Mouse (Mus musculus): ENCODE measurements at regions not wholly inside any gene's neighbourhood (a gene's known extent, or its start where the extent isn't known, plus 50 kb on each side); places are given as distances from the start of the nearest gene placed in this dataset.
"Not testable (repeated sequence)": the region's sequence is repeated elsewhere in the genome, so short reads cannot be mapped to it uniquely, and the experiment has no call there.

- no peaks in the 10 kb centered on the region for H3K4me1 ChIP-seq (ENCODE audit: control insufficient read depth, insufficient read depth, low read length)
- H3K4me3 ChIP-seq (ENCODE audit: insufficient read depth, low read length): no peak overlapping the region
- TF ChIP-seq POLR2A (IDR thresholded peaks at IDR 0.05; ENCODE audit: extremely low read depth, insufficient read depth, low read length): no peak
- TF ChIP-seq CTCF (IDR thresholded peaks at IDR 0.05; ENCODE audit: extremely low read depth, insufficient read depth, low read length): no peak
- H3K27ac ChIP-seq (ENCODE audit: insufficient read depth, low read length): no peak overlapping the region
Measured at GRCm38 (mm10) chr1:13042326-13042725, 1628.4 kb downstream of the A830018L16Rik start.

- TF ChIP-seq POLR2A (IDR thresholded peaks at IDR 0.05; ENCODE audit: extremely low read depth, insufficient read depth, low read length) (no peak), CTCF (IDR thresholded peaks at IDR 0.05; ENCODE audit: extremely low read depth, insufficient read depth, low read length) (peak; percentile 69)
- Histone ChIP-seq H3K4me1 (ENCODE audit: control insufficient read depth, insufficient read depth, low read length) (no peaks in the 10 kb centered on the region), H3K27ac (ENCODE audit: insufficient read depth, low read length) (no peak overlapping the region), H3K4me3 (ENCODE audit: insufficient read depth, low read length) (no peak overlapping the region)
Measured at GRCm38 (mm10) chr1:13050140-13050775, 1636.4 kb downstream of the A830018L16Rik start.

- not testable (repeated sequence) for H3K27ac ChIP-seq (ENCODE audit: insufficient read depth, low read length); H3K4me3 ChIP-seq (ENCODE audit: insufficient read depth, low read length); H3K4me1 ChIP-seq (ENCODE audit: control insufficient read depth, insufficient read depth, low read length)
Measured at GRCm38 (mm10) chr1:13051433-13052066, 1637.6 kb downstream of the A830018L16Rik start.

GRCm38 (mm10) chr1:13052067-13052460, 1638.2 kb downstream of the A830018L16Rik start:
- TF ChIP-seq CTCF (IDR thresholded peaks at IDR 0.05; ENCODE audit: extremely low read depth, insufficient read depth, low read length) (peak; percentile 61), POLR2A (IDR thresholded peaks at IDR 0.05; ENCODE audit: extremely low read depth, insufficient read depth, low read length) (no peak)
- Histone ChIP-seq H3K4me3 (ENCODE audit: insufficient read depth, low read length) (no peak overlapping the region), H3K27ac (ENCODE audit: insufficient read depth, low read length) (no peak overlapping the region), H3K4me1 (ENCODE audit: control insufficient read depth, insufficient read depth, low read length) (no peaks in the 10 kb centered on the region)

GRCm38 (mm10) chr1:13057741-13058140, 1643.8 kb downstream of the A830018L16Rik start:
- H3K4me3 ChIP-seq (ENCODE audit: insufficient read depth, low read length): no peak overlapping the region
- no peak overlapping the region for H3K27ac ChIP-seq (ENCODE audit: insufficient read depth, low read length)
- TF ChIP-seq POLR2A (IDR thresholded peaks at IDR 0.05; ENCODE audit: extremely low read depth, insufficient read depth, low read length): no peak
- no peak for TF ChIP-seq CTCF (IDR thresholded peaks at IDR 0.05; ENCODE audit: extremely low read depth, insufficient read depth, low read length)
- H3K4me1 ChIP-seq (ENCODE audit: control insufficient read depth, insufficient read depth, low read length): no peaks in the 10 kb centered on the region

GRCm38 (mm10) chr1:13059616-13060320, 1645.9 kb downstream of the A830018L16Rik start:
- TF ChIP-seq POLR2A (IDR thresholded peaks at IDR 0.05; ENCODE audit: extremely low read depth, insufficient read depth, low read length) (no peak), CTCF (IDR thresholded peaks at IDR 0.05; ENCODE audit: extremely low read depth, insufficient read depth, low read length) (no peak)
- Histone ChIP-seq H3K4me3 (ENCODE audit: insufficient read depth, low read length) (no peak overlapping the region), H3K4me1 (ENCODE audit: control insufficient read depth, insufficient read depth, low read length) (no peaks in the 10 kb centered on the region), H3K27ac (ENCODE audit: insufficient read depth, low read length) (no peak overlapping the region)

All from cortical plate, adult 2 months (tissue).